Mouse (Mus musculus): Measurements from ENCODE around the gene Arl8b. TPM values are rescaled to one million over a fixed set of nuclear protein-coding genes. Genes with fewer than 3 reads are reported as not detected.

The Arl8b gene
- polyA plus RNA-seq, 1 experiment from 2014 or later = 77.9 TPM

DNA sequence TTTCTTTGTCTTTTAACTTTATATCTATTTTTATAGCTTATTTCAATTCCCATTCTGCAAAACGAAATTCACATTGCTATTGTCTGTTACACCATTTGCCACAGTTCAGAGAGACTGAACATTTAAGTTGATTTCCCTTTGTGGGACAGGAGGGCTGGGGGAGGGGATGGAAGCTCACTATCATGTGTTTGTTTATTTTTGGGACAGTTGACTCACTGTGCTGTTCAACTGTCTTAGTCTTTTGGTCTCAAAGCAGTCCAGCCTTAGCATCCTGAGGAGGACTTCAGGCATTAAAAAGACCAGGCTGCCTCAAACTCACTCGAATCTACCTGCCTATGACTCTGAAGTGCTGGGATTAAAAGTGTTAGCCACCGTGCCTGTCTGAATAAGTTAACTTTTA, 43.2 kb downstream of the Arl8b start:
- Histone ChIP-seq H3K27ac (ENCODE audit: low read depth) (no peak overlapping the region), H3K9me3 (ENCODE audit: low read depth, low read length) (no peaks in the 10 kb centered on the region), H3K27me3 (ENCODE audit: insufficient read depth, low read length) (no peaks in the 10 kb centered on the region), H3K4me1 (ENCODE audit: insufficient read depth) (peaks cover 6% of the 10 kb centered on the region; the same call in 1 of the 2 replicates), H3K9ac (no peak overlapping the region), H3K36me3 (ENCODE audit: insufficient read depth) (peaks cover 27% of the 10 kb centered on the region), H3K4me3 (ENCODE audit: low read depth, low read length) (no peak overlapping the region), H3K4me2 (no peak overlapping the region)
- WGBS = 63% methylated on average over 3 of the region's 3 CpGs
- ATAC-seq (ENCODE audit: insufficient read depth) = no peak
- no peak for TF ChIP-seq CTCF (IDR thresholded peaks at IDR 0.05; ENCODE audit: low read depth)
- no peak for DNase-seq

DNA sequence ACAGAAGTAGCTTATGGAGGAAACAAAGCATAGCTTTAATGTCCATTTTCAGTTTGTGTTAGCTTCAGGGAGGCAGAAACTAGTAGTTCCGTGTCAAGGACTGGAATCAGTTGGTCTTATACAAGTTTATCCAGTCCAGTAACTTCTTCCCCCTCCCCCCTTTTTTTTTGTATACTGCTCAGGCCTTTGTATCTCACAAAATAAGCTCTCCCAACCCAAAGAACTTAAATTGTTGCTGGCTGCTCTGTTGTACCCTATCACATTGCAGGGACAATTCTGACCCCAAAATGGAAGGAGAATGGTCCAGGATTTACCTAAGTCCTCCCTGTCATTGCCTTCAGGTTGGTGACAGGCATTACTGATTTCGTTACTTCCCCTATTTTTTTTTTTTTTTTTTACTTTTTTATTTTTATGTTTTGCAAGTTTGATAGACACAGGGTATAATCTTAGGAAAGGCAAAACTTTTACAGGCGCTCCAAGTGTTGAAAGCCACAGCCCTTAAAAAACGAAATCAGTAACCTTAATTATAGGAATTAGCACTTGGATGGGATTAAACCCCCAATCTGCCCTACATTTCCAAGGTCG, 44.5 kb downstream of the Arl8b start:
- Histone ChIP-seq H3K36me3 (ENCODE audit: insufficient read depth) (peaks cover 17% of the 10 kb centered on the region; the same call in 1 of the 2 replicates), H3K4me3 (ENCODE audit: low read depth, low read length) (peak overlapping the region; percentile 90), H3K9me3 (ENCODE audit: low read depth, low read length) (no peaks in the 10 kb centered on the region), H3K4me2 (peak overlapping the region; percentile 91), H3K27ac (ENCODE audit: low read depth) (no peak overlapping the region), H3K9ac (peak overlapping the region; percentile 48), H3K4me1 (ENCODE audit: insufficient read depth) (peaks cover 6% of the 10 kb centered on the region; the same call in 1 of the 2 replicates), H3K27me3 (ENCODE audit: insufficient read depth, low read length) (no peaks in the 10 kb centered on the region)
- DNase-seq (peak; percentile 10), ATAC-seq (ENCODE audit: insufficient read depth) (no peak)
- 32% methylated on average over 5 of the region's 5 CpGs for WGBS
- no peak for TF ChIP-seq CTCF (IDR thresholded peaks at IDR 0.05; ENCODE audit: low read depth)

- peak; percentile 99 for ATAC-seq (ENCODE audit: insufficient read depth)
Measured at GRCm38 (mm10) chr6:108828234-108828868, 45.5 kb downstream of the Arl8b start, which contains the start of gene Edem1. Edem1 (plus strand) TSS chr6:108828641.

GRCm38 (mm10) chr6:108828872-108829271, 46.0 kb downstream of the Arl8b start:
- H3K9me3 ChIP-seq (ENCODE audit: low read depth, low read length) = no peaks in the 10 kb centered on the region
- peak overlapping the region; percentile 84 for H3K27ac ChIP-seq (ENCODE audit: low read depth)
- TF ChIP-seq CTCF (IDR thresholded peaks at IDR 0.05; ENCODE audit: low read depth) = no peak
- WGBS = 0% methylated on average over 54 of the region's 56 CpGs
- H3K9ac ChIP-seq = peak overlapping the region; percentile 94
- peaks cover 3% of the 10 kb centered on the region; the same call in 1 of the 2 replicates for H3K36me3 ChIP-seq (ENCODE audit: insufficient read depth)
- H3K4me1 ChIP-seq (ENCODE audit: insufficient read depth) = peaks cover 6% of the 10 kb centered on the region; the same call in 1 of the 2 replicates
- H3K27me3 ChIP-seq (ENCODE audit: insufficient read depth, low read length) = no peaks in the 10 kb centered on the region
- peak overlapping the region; percentile 91 for H3K4me2 ChIP-seq
- DNase-seq (peak; percentile 59), ATAC-seq (ENCODE audit: insufficient read depth) (no peak; the same call in 1 of the 2 replicates)
- peak overlapping the region; percentile 90 for H3K4me3 ChIP-seq (ENCODE audit: low read depth, low read length)

More at GRCm38 (mm10) chr6:108828234-108828868, 45.5 kb downstream of the Arl8b start, which contains the start of gene Edem1:
- peak within 1 kb of the TSS; percentile 84 for H3K27ac ChIP-seq (ENCODE audit: low read depth)
- peaks cover 8% of the 10 kb centered on the region; the same call in 1 of the 2 replicates for H3K36me3 ChIP-seq (ENCODE audit: insufficient read depth)
- H3K4me2 ChIP-seq = peak within 1 kb of the TSS; percentile 91
- no peaks in the 10 kb centered on the region for H3K27me3 ChIP-seq (ENCODE audit: insufficient read depth, low read length)
- peak within 1 kb of the TSS; percentile 90 for H3K4me3 ChIP-seq (ENCODE audit: low read depth, low read length)
- H3K4me1 ChIP-seq (ENCODE audit: insufficient read depth) = peaks cover 6% of the 10 kb centered on the region; the same call in 1 of the 2 replicates
- under 1% methylated on average over 64 of the region's 67 CpGs for WGBS
- DNase-seq = peak; percentile 99
- TF ChIP-seq CTCF (IDR thresholded peaks at IDR 0.05; ENCODE audit: low read depth) = no peak
- no peaks in the 10 kb centered on the region for H3K9me3 ChIP-seq (ENCODE audit: low read depth, low read length)
- H3K9ac ChIP-seq = peak within 1 kb of the TSS; percentile 94

GRCm38 (mm10) chr6:108829386-108830370, 46.8 kb downstream of the Arl8b start:
- Histone ChIP-seq H3K4me3 (ENCODE audit: low read depth, low read length) (peak overlapping the region; percentile 90), H3K27me3 (ENCODE audit: insufficient read depth, low read length) (no peaks in the 10 kb centered on the region), H3K4me1 (ENCODE audit: insufficient read depth) (peaks cover 6% of the 10 kb centered on the region; the same call in 1 of the 2 replicates), H3K4me2 (peak overlapping the region; percentile 91), H3K9ac (peak overlapping the region; percentile 94), H3K36me3 (ENCODE audit: insufficient read depth) (no peaks in the 10 kb centered on the region), H3K27ac (ENCODE audit: low read depth) (peak overlapping the region; percentile 84; the same call in 1 of the 2 replicates), H3K9me3 (ENCODE audit: low read depth, low read length) (no peaks in the 10 kb centered on the region)
- ATAC-seq (ENCODE audit: insufficient read depth) (no peak), DNase-seq (peak; percentile 43)
- WGBS = 11% methylated on average over 22 of the region's 22 CpGs
- TF ChIP-seq CTCF (IDR thresholded peaks at IDR 0.05; ENCODE audit: low read depth) = no peak

DNA sequence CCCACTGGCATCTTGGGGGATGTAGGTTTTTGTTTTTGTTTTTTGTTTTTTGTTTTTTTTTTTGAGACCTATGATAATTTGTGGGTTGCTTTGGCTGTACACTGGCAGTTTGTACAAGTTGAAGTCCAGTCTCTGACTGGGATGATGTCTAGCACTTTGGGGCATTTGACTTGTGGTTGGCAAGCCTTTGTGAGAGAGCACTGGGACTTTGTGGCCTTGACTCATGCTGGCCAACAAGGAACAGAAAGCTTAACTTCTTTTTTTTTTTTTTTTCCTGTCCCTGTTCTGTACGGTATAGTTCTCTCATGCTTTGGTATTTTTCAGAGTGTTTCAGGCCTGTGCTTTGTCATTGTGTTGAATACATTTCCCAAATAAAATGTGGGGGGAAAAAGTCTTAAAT, 49.3 kb downstream of the Arl8b start:
- H3K4me1 ChIP-seq (ENCODE audit: insufficient read depth) = peaks cover 14% of the 10 kb centered on the region
- H3K27ac ChIP-seq (ENCODE audit: low read depth) = no peak overlapping the region
- ATAC-seq (ENCODE audit: insufficient read depth) (no peak), DNase-seq (no peak)
- TF ChIP-seq CTCF (IDR thresholded peaks at IDR 0.05; ENCODE audit: low read depth) = no peak
- no peaks in the 10 kb centered on the region for H3K9me3 ChIP-seq (ENCODE audit: low read depth, low read length)
- H3K4me3 ChIP-seq (ENCODE audit: low read depth, low read length) = no peak overlapping the region
- peaks cover 3% of the 10 kb centered on the region; the same call in 1 of the 2 replicates for H3K36me3 ChIP-seq (ENCODE audit: insufficient read depth)
- H3K27me3 ChIP-seq (ENCODE audit: insufficient read depth, low read length) = no peaks in the 10 kb centered on the region
- no peak overlapping the region for H3K9ac ChIP-seq
- 64% methylated on average over 1 of the region's 1 CpGs for WGBS
- H3K4me2 ChIP-seq = no peak overlapping the region

Measured in lung, embryonic 14.5 days (tissue).